Mouse (Mus musculus): ENCODE results near the gene Pcsk6.

DNA sequence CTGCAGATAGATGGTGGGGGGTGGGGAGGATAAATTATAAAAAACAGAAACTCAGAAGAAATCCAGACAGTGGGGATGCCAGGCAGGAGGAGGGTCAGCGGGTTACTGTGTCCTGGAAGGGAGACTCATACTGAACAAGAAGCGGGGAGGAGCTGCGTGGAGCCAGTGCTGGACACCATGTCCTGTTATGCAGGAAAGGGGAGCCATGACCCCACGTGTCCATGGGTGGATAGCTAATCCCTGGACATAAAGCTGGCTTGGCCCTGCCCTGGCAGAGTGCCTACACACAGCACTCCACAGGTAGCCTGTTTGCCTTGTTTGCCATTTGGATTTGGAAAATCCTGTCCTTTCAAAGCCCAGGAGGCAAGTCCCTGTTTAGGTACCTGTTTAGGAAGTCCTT lies 186.4 kb downstream of the Pcsk6 start:
- no peak for TF ChIP-seq CTCF (IDR thresholded peaks at IDR 0.05; ENCODE audit: extremely low read depth, insufficient read depth, insufficient read length, insufficient replicate concordance)
- TF ChIP-seq POLR2A (IDR thresholded peaks at IDR 0.05; ENCODE audit: low read depth, low read length) = no peak
